Mouse (Mus musculus): Measurements from ENCODE around the gene Actn3. TPM values are rescaled to one million over a fixed set of nuclear protein-coding genes. Genes with fewer than 3 reads are reported as not detected.

Actn3 gene
- total RNA-seq, 2 experiments from 2014 or later: 1.1 to 1.9 TPM

- DNase-seq (ENCODE audit: low spot score in 2 of 2): no peak
- intact Hi-C loops (cut with DNase I): no loop called here
These were observed 12.6 kb downstream of the Actn3 start for GRCm38 (mm10) chr19:4865147-4865546.

GRCm38 (mm10) chr19:4863048-4863447 lies 14.7 kb downstream of the Actn3 start:
- intact Hi-C loops (cut with DNase I): no loop called here
- no peak for DNase-seq (ENCODE audit: low spot score in 2 of 2)

DNA sequence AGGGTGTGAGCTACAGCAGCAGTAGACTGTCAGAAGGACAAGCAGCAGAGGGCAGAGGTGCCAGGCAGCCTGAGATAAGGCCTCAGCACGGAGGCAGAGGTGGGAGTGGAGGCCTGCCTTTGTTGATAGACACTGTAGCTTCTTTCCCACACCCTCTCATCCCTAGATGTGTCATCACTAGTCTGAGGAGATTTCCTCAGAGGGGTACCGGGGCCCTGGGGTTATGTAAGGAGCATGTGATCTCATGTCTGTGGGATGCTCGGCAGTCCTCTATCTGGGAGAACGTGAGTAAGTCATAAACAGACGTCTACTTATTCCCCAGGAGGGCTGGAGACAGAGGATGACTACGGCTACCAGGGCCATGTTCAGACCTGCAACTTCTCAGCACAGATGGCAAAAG lies 18.6 kb downstream of the Actn3 start:
- DNase-seq (ENCODE audit: low spot score in 2 of 2): peak in 1 of 2 experiments; percentile 60

GRCm38 (mm10) chr19:4855951-4856350 lies 21.8 kb downstream of the Actn3 start:
- intact Hi-C loops (cut with DNase I): no loop called here
- DNase-seq (ENCODE audit: low spot score in 2 of 2): no peak

More for the DNA sequence above, 18.6 kb downstream of the Actn3 start:
- intact Hi-C loops (cut with DNase I): no loop called here

- DNase-seq (ENCODE audit: low spot score in 2 of 2): no peak
- intact Hi-C loops (cut with DNase I): no loop called here
These were observed 22.3 kb downstream of the Actn3 start for GRCm38 (mm10) chr19:4855470-4855820.

DNA sequence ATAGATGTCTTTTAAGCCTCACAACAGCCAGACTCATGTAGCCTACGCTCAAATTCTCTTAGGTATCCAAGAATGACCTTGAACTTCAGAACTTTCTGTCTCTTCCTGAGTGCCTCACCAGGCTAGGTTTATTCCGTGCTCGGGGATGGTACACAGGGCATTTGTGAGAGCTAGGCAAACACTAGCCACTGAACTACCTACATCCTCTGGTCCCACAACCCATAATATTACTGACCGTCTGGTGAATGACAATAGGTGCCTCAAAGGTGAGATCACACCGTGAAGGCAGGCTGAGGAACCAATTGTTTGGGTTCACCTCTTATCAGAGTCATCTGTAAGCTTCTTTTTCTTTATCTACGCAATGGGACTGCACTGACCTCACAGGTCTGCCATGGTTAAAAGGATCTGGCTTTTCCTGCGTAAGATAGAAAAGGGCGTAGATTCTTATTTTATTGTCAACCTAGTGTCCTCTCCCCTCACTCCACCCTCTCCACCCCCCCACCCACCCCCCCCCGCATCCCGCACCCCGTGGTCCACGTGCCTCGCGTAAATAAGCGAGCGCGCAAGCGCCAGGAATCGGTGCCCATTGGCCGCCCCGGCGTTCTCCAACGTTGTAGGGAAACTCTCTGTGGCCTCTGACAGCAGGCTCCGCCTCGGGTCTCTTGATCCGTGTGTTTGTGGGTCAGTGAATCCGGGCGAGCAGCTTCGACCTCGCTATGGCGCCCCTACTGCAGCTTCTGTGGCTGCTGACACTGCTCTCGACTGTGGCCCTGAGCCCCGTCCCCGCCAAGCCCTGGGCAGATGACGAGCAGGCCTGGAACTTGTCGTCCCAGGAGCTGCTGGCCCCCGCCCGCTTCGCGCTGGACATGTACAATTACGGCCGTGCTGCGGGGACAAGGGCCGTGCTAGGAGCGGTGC lies 22.9 kb downstream of the Actn3 start, which contains the start of gene Ctsf:
Gene Ctsf, plus strand, starts transcription at position 579 of the 918 bp plus-strand sequence.
- intact Hi-C loops (cut with DNase I): no loop called here

GRCm38 (mm10) chr19:4850281-4850680 lies 27.4 kb downstream of the Actn3 start:
- intact Hi-C loops (cut with DNase I): no loop called here
- no peak for DNase-seq (ENCODE audit: low spot score in 2 of 2)

More for the DNA sequence above, 22.9 kb downstream of the Actn3 start, which contains the start of gene Ctsf:
- peak; percentile 88 to 95 for DNase-seq (ENCODE audit: low spot score in 2 of 2)

DNA sequence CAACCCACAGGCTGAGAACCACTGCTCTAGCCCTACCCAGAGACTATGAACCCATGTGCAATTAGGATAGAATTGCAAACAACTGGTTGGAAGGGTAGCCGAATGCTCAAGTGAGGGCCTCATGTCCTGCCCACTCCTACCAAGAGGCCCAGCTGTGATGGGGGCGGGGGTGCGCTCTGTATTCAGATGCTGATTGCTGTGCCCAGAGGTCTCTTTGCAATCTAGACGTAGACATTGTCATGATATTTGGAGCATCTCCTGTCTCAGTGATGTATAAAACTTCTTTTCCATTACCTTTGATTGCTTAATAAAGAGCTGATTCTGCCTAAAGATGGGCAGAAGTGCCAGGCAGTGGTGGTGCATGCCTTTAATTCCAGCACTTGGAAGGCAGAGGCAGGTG lies 27.9 kb downstream of the Actn3 start:
- no peak for DNase-seq (ENCODE audit: low spot score in 2 of 2)
- intact Hi-C loops (cut with DNase I): loop anchor here (2.0 kb wide), 1 partner anchor 93 kb away; the partner anchor contains the start of gene Rbm4b

DNA sequence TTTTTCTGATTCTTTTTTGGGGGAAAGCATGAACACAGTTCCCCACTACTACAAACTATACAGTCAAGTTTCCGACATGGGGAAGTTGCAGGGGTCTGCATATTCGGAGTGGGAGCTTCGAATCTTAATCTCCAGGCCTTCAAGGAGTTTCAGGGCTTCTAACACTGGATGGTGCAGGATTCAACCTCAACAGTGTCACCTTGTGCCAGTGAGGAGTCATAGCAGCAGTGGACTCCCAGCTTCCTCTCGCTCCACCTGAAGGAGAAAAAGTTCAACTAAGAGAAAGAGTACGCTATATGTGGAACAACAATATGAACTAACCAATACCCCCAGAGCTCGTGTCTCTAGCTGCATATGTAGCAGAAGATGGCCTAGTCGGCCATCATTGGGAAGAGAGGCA lies 30.2 kb downstream of the Actn3 start:
- intact Hi-C loops (cut with DNase I): no loop called here
- peak in 1 of 2 experiments; percentile 28 for DNase-seq (ENCODE audit: low spot score in 2 of 2)

DNA sequence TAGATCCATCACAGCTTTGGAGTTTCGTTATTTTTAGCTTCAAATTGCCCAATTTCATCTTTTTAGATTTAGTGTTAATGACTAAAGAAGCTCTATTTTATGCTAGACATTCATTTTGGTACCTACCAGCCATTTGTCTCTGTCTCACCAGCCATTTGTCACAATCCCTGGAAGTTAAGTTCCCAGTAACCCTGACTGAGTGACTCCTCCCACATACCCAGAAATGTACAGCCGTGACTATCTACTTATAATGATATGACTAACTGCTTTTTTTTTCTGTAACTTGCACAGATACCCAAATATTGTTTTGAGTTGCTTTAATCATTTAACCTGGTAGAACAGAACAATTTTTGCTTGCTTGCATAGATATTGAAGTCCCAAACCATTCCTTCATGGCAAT lies 31.9 kb downstream of the Actn3 start:
- no peak for DNase-seq (ENCODE audit: low spot score in 2 of 2)
- intact Hi-C loops (cut with DNase I): no loop called here

GRCm38 (mm10) chr19:4842611-4843010 lies 35.1 kb downstream of the Actn3 start:
- intact Hi-C loops (cut with DNase I): no loop called here
- no peak for DNase-seq (ENCODE audit: low spot score in 2 of 2)

DNA sequence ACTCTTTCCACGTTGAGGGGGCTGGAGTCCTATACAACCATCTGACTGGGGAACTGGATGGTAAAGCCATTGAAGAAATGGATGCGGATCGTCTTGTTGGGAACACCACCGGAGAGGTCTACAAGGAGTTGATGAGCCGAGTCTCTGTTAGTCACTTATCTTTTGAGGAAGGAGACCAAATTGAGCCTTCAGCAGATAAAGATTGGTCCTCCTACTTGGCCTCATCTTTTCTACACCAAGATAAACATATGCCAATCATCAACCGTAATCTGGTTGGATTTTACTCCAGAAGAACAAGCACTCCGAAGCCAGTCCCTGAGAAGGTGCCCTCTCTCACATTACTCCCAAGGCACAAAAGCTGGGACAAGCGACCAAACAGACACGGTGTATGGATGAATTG lies 36.9 kb downstream of the Actn3 start:
- no peak for DNase-seq (ENCODE audit: low spot score in 2 of 2)
- intact Hi-C loops (cut with DNase I): no loop called here

- peak; percentile 97 to 98 for DNase-seq (ENCODE audit: low spot score in 2 of 2)
- intact Hi-C loops (cut with DNase I): no loop called here
These were observed 38.6 kb downstream of the Actn3 start, which contains the start of the genes Ccs and Ccdc87 for GRCm38 (mm10) chr19:4839149-4839548. Gene Ccs, minus strand, starts transcription at chr19:4839332. Gene Ccdc87, plus strand, starts transcription at chr19:4839366.

- intact Hi-C loops (cut with DNase I): no loop called here
- no peak for DNase-seq (ENCODE audit: low spot score in 2 of 2)
These were observed 39.1 kb downstream of the Actn3 start for GRCm38 (mm10) chr19:4838526-4839140.

DNA sequence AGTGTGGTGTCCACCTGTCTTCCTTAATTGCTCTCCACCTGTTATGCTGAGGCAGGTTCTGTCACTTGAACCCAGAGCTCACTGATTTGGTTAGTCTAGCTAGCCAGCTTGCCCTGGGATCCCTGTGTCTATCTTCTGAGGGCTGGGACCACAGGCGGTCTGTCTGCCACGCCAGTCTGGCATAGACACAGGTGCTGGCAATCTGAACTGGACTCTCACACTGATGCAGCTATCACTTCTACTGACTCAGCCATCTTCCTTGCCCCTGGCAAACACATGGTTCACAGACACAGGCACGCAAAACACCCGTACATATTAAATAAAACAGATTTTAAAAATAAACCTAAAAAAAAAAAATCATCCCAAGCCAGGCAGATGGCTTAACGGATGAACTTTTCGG lies 40.7 kb downstream of the Actn3 start:
- intact Hi-C loops (cut with DNase I): no loop called here
- no peak for DNase-seq (ENCODE audit: low spot score in 2 of 2)

GRCm38 (mm10) chr19:4836096-4836495 lies 41.6 kb downstream of the Actn3 start:
- intact Hi-C loops (cut with DNase I): no loop called here
- no peak for DNase-seq (ENCODE audit: low spot score in 2 of 2)

GRCm38 (mm10) chr19:4833977-4834376 lies 43.7 kb downstream of the Actn3 start:
- intact Hi-C loops (cut with DNase I): no loop called here
- DNase-seq (ENCODE audit: low spot score in 2 of 2): no peak

GRCm38 (mm10) chr19:4829156-4829555 lies 48.6 kb downstream of the Actn3 start:
- peak; percentile 11 to 22 for DNase-seq (ENCODE audit: low spot score in 2 of 2)

DNA sequence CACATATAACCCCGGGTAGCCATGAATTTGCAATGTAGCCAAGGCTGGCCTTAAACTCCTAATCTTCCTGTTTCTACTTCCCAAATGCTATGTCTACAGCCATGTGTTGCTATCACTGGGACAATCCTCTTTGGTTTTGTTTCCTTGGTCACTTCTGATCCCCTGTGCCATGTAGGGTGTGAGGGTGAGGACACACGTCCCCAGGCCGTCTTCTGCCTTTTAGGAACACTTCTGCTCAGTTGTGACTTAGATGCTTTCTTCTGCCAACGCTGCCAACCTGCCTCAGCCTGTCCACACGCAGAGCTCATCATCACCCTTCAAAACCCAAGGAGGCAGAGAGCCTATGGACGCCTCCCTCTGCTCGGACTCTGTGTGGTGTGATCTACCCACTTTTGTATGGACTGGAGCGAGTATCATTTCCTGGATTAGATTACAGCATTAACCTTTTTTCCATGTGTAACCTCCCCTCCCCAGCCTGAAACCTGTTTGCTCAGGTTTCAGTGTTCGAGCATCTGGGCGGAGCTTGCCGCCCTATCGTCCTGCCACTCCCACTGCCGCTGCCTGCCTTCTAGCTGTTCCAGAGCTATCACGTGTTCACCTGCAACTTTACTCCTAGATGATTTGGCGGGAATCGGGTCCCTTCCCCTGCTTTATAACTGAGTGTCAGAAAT lies 49.1 kb downstream of the Actn3 start:
- DNase-seq (ENCODE audit: low spot score in 2 of 2): no peak
- intact Hi-C loops (cut with DNase I): no loop called here

More at GRCm38 (mm10) chr19:4829156-4829555, 48.6 kb downstream of the Actn3 start:
- intact Hi-C loops (cut with DNase I): no loop called here

GRCm38 (mm10) chr19:4820678-4821303 lies 56.9 kb downstream of the Actn3 start:
- intact Hi-C loops (cut with DNase I): no loop called here
- peak; percentile 55 to 78 for DNase-seq (ENCODE audit: low spot score in 2 of 2)

Data from left cerebral cortex, postnatal 25 days (tissue).